Mouse (Mus musculus): ENCODE data around the gene Cradd. TPM values are rescaled to one million over a fixed set of nuclear protein-coding genes. Genes with fewer than 3 reads are reported as not detected.

Gene Cradd
- total RNA-seq, 2 experiments from 2014 or later: 5.7 to 6.7 TPM

- no peak for DNase-seq (ENCODE audit: low spot score in 2 of 2)
Measured at GRCm38 (mm10) chr10:95334826-95335225, 10.9 kb upstream of the Cradd start.

GRCm38 (mm10) chr10:95332596-95332995 is 8.7 kb upstream of the Cradd start:
- DNase-seq (ENCODE audit: low spot score in 2 of 2): no peak

- DNase-seq (ENCODE audit: low spot score in 2 of 2): no peak
Measured at GRCm38 (mm10) chr10:95330375-95331363, 6.7 kb upstream of the Cradd start.

GRCm38 (mm10) chr10:95329884-95330283 is 6.0 kb upstream of the Cradd start:
- no peak for DNase-seq (ENCODE audit: low spot score in 2 of 2)

GRCm38 (mm10) chr10:95324278-95324631 is 322 bp upstream of the Cradd start:
- DNase-seq (ENCODE audit: low spot score in 2 of 2): no peak

GRCm38 (mm10) chr10:95322076-95323070 is 1.6 kb downstream of the Cradd start:
- peak in 1 of 2 experiments; percentile 11 for DNase-seq (ENCODE audit: low spot score in 2 of 2)

GRCm38 (mm10) chr10:95319001-95319400 is 4.9 kb downstream of the Cradd start:
- DNase-seq (ENCODE audit: low spot score in 2 of 2): no peak

- no peak for DNase-seq (ENCODE audit: low spot score in 2 of 2)
Measured at GRCm38 (mm10) chr10:95318392-95318708, 5.6 kb downstream of the Cradd start.

GRCm38 (mm10) chr10:95317581-95318391 is 6.1 kb downstream of the Cradd start:
- no peak for DNase-seq (ENCODE audit: low spot score in 2 of 2)

- DNase-seq (ENCODE audit: low spot score in 2 of 2): no peak
Measured at GRCm38 (mm10) chr10:95317091-95317490, 6.8 kb downstream of the Cradd start.

GRCm38 (mm10) chr10:95316675-95317074 is 7.3 kb downstream of the Cradd start:
- DNase-seq (ENCODE audit: low spot score in 2 of 2): no peak

GRCm38 (mm10) chr10:95315801-95316474 is 8.0 kb downstream of the Cradd start:
- no peak for DNase-seq (ENCODE audit: low spot score in 2 of 2)

GRCm38 (mm10) chr10:95315321-95315720 is 8.6 kb downstream of the Cradd start:
- DNase-seq (ENCODE audit: low spot score in 2 of 2): no peak

GRCm38 (mm10) chr10:95314019-95314418 is 9.9 kb downstream of the Cradd start:
- no peak for DNase-seq (ENCODE audit: low spot score in 2 of 2)

GRCm38 (mm10) chr10:95313524-95313923 is 10.4 kb downstream of the Cradd start:
- DNase-seq (ENCODE audit: low spot score in 2 of 2): no peak

- DNase-seq (ENCODE audit: low spot score in 2 of 2): no peak
Measured at GRCm38 (mm10) chr10:95310688-95311441, 13.1 kb downstream of the Cradd start.

GRCm38 (mm10) chr10:95309412-95310322 is 14.3 kb downstream of the Cradd start:
- no peak for DNase-seq (ENCODE audit: low spot score in 2 of 2)

- DNase-seq (ENCODE audit: low spot score in 2 of 2): no peak
Measured at GRCm38 (mm10) chr10:95308991-95309390, 14.9 kb downstream of the Cradd start.

- no peak for DNase-seq (ENCODE audit: low spot score in 2 of 2)
Measured at GRCm38 (mm10) chr10:95307916-95308315, 16.0 kb downstream of the Cradd start.

All from layer of hippocampus, adult 18-20 months (tissue).